Mouse (Mus musculus): ENCODE measurements at regions not wholly inside any gene's neighbourhood (a gene's known extent, or its start where the extent isn't known, plus 50 kb on each side); places are given as distances from the start of the nearest gene placed in this dataset.

- Histone ChIP-seq H3K4me2 (replicated peaks) (no peak overlapping the region), H3K9ac (no peak overlapping the region), H3K4me3 (no peak overlapping the region), H3K27ac (no peak overlapping the region), H3K36me3 (no peaks in the 10 kb centered on the region), H3K4me1 (no peaks in the 10 kb centered on the region), H3K9me3 (no peaks in the 10 kb centered on the region), H3K27me3 (no peaks in the 10 kb centered on the region)
- 79% methylated on average over 2 of the region's 2 CpGs for WGBS
- ATAC-seq (ENCODE audit: insufficient number of reproducible peaks, insufficient read depth, low FRiP score, low TSS enrichment): no peak
Observed at GRCm38 (mm10) chr11:38123789-38124330, 888.1 kb upstream of the Tenm2 start.

- Histone ChIP-seq H3K4me1 (no peaks in the 10 kb centered on the region), H3K27ac (no peak overlapping the region), H3K9ac (no peak overlapping the region), H3K4me2 (replicated peaks) (no peak overlapping the region), H3K9me3 (no peaks in the 10 kb centered on the region), H3K36me3 (no peaks in the 10 kb centered on the region), H3K27me3 (no peaks in the 10 kb centered on the region), H3K4me3 (no peak overlapping the region)
- no peak for ATAC-seq (ENCODE audit: insufficient number of reproducible peaks, insufficient read depth, low FRiP score, low TSS enrichment)
- WGBS: 59% methylated on average over 1 of the region's 1 CpGs
Observed at GRCm38 (mm10) chr11:38122474-38122873, 886.7 kb upstream of the Tenm2 start.

DNA sequence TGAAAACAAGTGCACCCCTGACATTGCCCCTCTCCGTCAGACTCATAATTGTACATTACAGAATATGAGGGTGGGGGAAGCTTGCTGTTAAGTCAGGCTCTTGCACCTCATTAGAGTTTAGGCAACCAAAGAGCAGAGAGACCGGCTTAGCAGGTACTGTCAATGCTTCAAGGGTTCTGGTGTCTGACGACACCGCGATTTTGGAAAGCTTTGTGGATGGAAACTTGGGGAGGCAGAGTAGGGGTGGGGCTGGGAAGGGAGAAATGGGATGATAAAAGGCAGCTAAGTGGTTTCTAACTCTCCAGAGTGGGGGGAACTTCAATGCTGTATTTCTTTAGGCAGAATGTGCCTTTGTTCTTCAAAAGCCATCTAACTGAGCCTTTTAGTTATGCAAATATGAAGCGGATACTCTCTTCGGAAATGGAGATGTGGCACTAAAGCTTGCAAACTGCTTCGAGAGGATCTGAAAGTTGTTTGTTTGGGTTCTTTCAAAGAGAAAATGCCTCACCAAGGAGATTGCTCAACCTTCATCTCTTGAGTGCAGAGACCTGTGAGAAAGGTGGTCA lies 885.4 kb upstream of the Tenm2 start:
- no peak overlapping the region for H3K27ac ChIP-seq
- H3K36me3 ChIP-seq: no peaks in the 10 kb centered on the region
- H3K27me3 ChIP-seq: no peaks in the 10 kb centered on the region
- H3K9ac ChIP-seq: no peak overlapping the region
- no peak overlapping the region for H3K4me3 ChIP-seq
- no peaks in the 10 kb centered on the region for H3K9me3 ChIP-seq
- no peak overlapping the region for H3K4me2 ChIP-seq (replicated peaks)
- 24% methylated on average over 8 of the region's 8 CpGs for WGBS
- 0 out of 2 replicates have a peak, but pooled peaks have one; percentile 22 for ATAC-seq (ENCODE audit: insufficient number of reproducible peaks, insufficient read depth, low FRiP score, low TSS enrichment)
- no peaks in the 10 kb centered on the region for H3K4me1 ChIP-seq

DNA sequence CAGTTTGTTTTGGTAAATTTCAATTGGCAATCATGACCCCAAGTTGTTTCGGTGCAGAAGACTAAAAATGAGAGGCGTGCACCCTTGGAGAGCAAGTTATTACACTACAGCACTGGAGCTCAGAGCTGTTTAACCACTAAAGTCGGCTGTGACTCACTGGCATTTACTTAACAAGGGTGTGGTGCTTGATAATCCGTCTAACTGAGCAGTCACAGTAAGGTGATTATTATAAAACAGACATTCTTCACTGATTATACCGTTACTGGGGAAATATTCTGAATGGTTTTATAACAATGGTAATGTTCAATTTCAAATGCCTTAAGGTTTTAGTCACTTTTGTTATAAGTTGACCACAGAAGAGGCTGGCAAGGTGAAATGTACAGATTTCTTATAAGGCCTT lies 882.0 kb upstream of the Tenm2 start:
- WGBS: 73% methylated on average over 5 of the region's 5 CpGs
- ATAC-seq (ENCODE audit: insufficient number of reproducible peaks, insufficient read depth, low FRiP score, low TSS enrichment): no peak

GRCm38 (mm10) chr11:38092202-38092601 lies 856.4 kb upstream of the Tenm2 start:
- Histone ChIP-seq H3K36me3 (no peaks in the 10 kb centered on the region), H3K27me3 (no peaks in the 10 kb centered on the region), H3K9me3 (no peaks in the 10 kb centered on the region), H3K4me2 (replicated peaks) (no peak overlapping the region), H3K27ac (no peak overlapping the region), H3K4me3 (no peak overlapping the region), H3K4me1 (no peaks in the 10 kb centered on the region), H3K9ac (no peak overlapping the region)
- WGBS: 88% methylated on average over 2 of the region's 2 CpGs
- ATAC-seq (ENCODE audit: insufficient number of reproducible peaks, insufficient read depth, low FRiP score, low TSS enrichment): no peak

More for the DNA sequence above, 882.0 kb upstream of the Tenm2 start:
- no peaks in the 10 kb centered on the region for H3K4me1 ChIP-seq
- H3K27ac ChIP-seq: no peak overlapping the region
- no peaks in the 10 kb centered on the region for H3K9me3 ChIP-seq
- H3K9ac ChIP-seq: no peak overlapping the region
- H3K27me3 ChIP-seq: no peaks in the 10 kb centered on the region
- no peak overlapping the region for H3K4me2 ChIP-seq (replicated peaks)
- H3K36me3 ChIP-seq: no peaks in the 10 kb centered on the region
- no peak overlapping the region for H3K4me3 ChIP-seq

GRCm38 (mm10) chr11:38075171-38075732 lies 839.5 kb upstream of the Tenm2 start:
- Histone ChIP-seq H3K36me3 (no peaks in the 10 kb centered on the region), H3K27ac (no peak overlapping the region), H3K9ac (no peak overlapping the region), H3K27me3 (no peaks in the 10 kb centered on the region), H3K9me3 (no peaks in the 10 kb centered on the region), H3K4me1 (no peaks in the 10 kb centered on the region), H3K4me2 (replicated peaks) (no peak overlapping the region), H3K4me3 (no peak overlapping the region)
- WGBS: 78% methylated on average over 11 of the region's 11 CpGs
- no peak for ATAC-seq (ENCODE audit: insufficient number of reproducible peaks, insufficient read depth, low FRiP score, low TSS enrichment)

DNA sequence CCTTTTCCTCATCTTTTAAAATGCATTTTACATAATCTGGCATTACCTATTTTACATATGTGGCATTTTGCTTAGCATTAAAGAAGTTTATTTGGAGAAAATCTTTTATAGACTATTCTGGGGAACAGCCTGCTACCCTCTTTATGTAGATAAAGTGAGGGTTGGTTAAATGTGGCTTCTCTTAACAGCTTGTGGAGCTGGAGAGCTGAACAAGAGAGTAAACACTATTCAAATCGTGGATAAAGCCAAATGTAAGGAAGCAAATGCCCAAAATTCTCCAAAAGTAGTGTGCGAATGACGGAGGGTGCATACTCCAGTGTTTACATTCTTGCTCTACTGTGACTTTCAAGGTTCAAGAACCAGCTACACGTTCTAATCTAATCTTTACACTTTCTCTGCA lies 833.9 kb upstream of the Tenm2 start:
- 65% methylated on average over 4 of the region's 4 CpGs for WGBS
- H3K9ac ChIP-seq: no peak overlapping the region
- H3K27ac ChIP-seq: no peak overlapping the region
- H3K4me3 ChIP-seq: no peak overlapping the region
- ATAC-seq (ENCODE audit: insufficient number of reproducible peaks, insufficient read depth, low FRiP score, low TSS enrichment): no peak
- no peaks in the 10 kb centered on the region for H3K36me3 ChIP-seq
- no peaks in the 10 kb centered on the region for H3K4me1 ChIP-seq
- H3K4me2 ChIP-seq (replicated peaks): no peak overlapping the region
- no peaks in the 10 kb centered on the region for H3K9me3 ChIP-seq
- H3K27me3 ChIP-seq: no peaks in the 10 kb centered on the region

- Histone ChIP-seq H3K27ac (no peak overlapping the region), H3K4me1 (no peaks in the 10 kb centered on the region), H3K4me3 (no peak overlapping the region), H3K4me2 (replicated peaks) (no peak overlapping the region), H3K9me3 (no peaks in the 10 kb centered on the region), H3K9ac (no peak overlapping the region), H3K27me3 (no peaks in the 10 kb centered on the region), H3K36me3 (no peaks in the 10 kb centered on the region)
- 27% methylated on average over 1 of the region's 1 CpGs for WGBS
- no peak for ATAC-seq (ENCODE audit: insufficient number of reproducible peaks, insufficient read depth, low FRiP score, low TSS enrichment)
Observed at GRCm38 (mm10) chr11:38067682-38068081, 831.9 kb upstream of the Tenm2 start.

DNA sequence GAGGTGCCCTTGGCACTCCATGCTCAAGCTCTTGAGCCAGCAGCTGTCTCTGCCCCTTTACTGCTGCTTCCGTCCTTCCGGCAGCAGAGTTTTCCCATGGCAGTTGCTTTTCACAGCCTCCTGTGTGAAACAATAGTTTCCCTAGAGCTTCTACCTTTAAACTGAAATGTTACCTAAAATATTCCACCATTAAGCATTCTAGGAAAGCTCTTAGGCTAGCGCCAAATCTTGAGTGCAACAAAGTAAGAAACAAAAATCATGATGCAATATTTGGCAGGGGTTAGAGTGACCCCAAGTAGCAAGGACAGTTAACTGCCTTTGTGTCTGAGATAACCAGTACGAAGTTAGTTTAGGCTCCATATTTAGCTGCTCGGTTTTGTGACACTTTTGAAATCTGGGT lies 830.3 kb upstream of the Tenm2 start:
- H3K4me3 ChIP-seq: no peak overlapping the region
- H3K4me2 ChIP-seq (replicated peaks): no peak overlapping the region
- WGBS: 82% methylated on average over 5 of the region's 5 CpGs
- H3K9ac ChIP-seq: no peak overlapping the region
- H3K27me3 ChIP-seq: no peaks in the 10 kb centered on the region
- no peaks in the 10 kb centered on the region for H3K4me1 ChIP-seq
- H3K36me3 ChIP-seq: no peaks in the 10 kb centered on the region
- no peak overlapping the region for H3K27ac ChIP-seq
- H3K9me3 ChIP-seq: no peaks in the 10 kb centered on the region
- ATAC-seq (ENCODE audit: insufficient number of reproducible peaks, insufficient read depth, low FRiP score, low TSS enrichment): no peak

DNA sequence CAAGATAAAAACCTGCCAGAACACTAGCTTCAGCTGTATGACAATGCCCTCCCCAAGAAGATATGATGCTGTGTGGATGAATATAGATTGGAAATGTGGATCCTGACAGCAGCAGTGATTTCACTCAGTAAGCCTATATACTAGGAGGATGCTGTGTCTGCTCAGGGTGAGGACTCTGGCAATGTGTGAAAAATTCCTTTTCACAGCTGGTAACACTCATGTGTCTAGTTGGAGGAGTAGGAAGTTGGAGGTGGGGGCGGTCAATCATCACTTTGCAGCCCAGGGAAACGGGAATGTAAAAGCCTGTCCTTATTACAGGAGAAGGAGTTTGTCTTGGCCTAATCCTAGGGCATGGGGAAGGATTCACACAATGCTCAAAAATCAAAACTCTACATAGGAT lies 824.3 kb upstream of the Tenm2 start:
- H3K27me3 ChIP-seq: no peaks in the 10 kb centered on the region
- ATAC-seq (ENCODE audit: insufficient number of reproducible peaks, insufficient read depth, low FRiP score, low TSS enrichment): no peak
- 50% methylated on average over 2 of the region's 2 CpGs for WGBS
- H3K36me3 ChIP-seq: no peaks in the 10 kb centered on the region
- H3K4me1 ChIP-seq: no peaks in the 10 kb centered on the region
- H3K4me2 ChIP-seq (replicated peaks): no peak overlapping the region
- H3K27ac ChIP-seq: no peak overlapping the region
- H3K9me3 ChIP-seq: no peaks in the 10 kb centered on the region
- no peak overlapping the region for H3K4me3 ChIP-seq
- no peak overlapping the region for H3K9ac ChIP-seq

DNA sequence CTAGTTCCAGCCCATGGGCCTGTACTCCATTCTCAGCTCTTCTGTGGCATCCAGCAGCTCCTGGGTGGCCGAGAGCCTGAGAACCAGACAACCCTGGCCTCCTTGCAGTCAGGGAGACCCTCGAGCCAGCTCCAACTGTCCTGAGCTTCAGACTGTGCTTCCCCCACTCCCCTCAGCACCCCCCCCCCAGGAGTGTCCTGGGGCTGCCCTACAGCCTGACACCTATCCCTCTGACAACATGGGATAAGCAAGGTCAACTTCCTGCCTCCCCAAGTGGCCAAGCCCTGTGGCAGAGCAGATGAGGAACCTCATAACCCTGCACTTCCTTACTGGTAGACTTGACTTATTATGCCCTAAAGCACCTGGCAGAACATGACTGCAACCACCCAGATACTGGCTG lies 823.1 kb upstream of the Tenm2 start:
- ATAC-seq (ENCODE audit: insufficient number of reproducible peaks, insufficient read depth, low FRiP score, low TSS enrichment): no peak
- Histone ChIP-seq H3K4me2 (replicated peaks) (no peak overlapping the region), H3K36me3 (no peaks in the 10 kb centered on the region), H3K9ac (no peak overlapping the region), H3K27me3 (no peaks in the 10 kb centered on the region), H3K27ac (no peak overlapping the region), H3K4me1 (no peaks in the 10 kb centered on the region), H3K4me3 (no peak overlapping the region), H3K9me3 (no peaks in the 10 kb centered on the region)
- whole genome bisulfite sequencing: 77% methylated on average over 2 of the region's 2 CpGs

DNA sequence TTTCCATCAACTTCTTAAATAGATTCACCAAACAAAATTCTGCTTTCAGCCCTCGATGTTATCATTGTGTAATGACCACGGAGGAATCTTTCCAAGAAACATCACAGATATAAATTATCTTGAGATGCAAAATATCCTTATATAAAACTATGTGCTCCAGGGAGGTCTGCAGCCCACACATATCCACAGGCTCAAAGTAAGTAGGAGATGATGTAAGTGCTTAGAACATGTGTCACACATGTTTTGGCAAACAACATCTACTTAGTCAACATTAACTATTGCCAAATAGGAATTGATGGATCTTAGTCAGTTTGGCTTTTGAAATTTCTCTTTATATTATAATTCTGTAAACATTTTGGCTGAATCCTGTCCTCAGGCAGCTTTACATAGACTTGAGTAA lies 800.8 kb upstream of the Tenm2 start:
- 84% methylated on average over 2 of the region's 2 CpGs for WGBS
- no peaks in the 10 kb centered on the region for H3K36me3 ChIP-seq
- no peaks in the 10 kb centered on the region for H3K27me3 ChIP-seq
- H3K4me3 ChIP-seq: no peak overlapping the region
- no peak overlapping the region for H3K27ac ChIP-seq
- no peak overlapping the region for H3K4me2 ChIP-seq (replicated peaks)
- H3K9me3 ChIP-seq: no peaks in the 10 kb centered on the region
- no peak for ATAC-seq (ENCODE audit: insufficient number of reproducible peaks, insufficient read depth, low FRiP score, low TSS enrichment)
- H3K4me1 ChIP-seq: no peaks in the 10 kb centered on the region
- no peak overlapping the region for H3K9ac ChIP-seq
